Mouse (Mus musculus) adrenal gland, postnatal 4 days (tissue): ENCODE measurements around the gene Sap18b. TPM values are rescaled to one million over a fixed set of nuclear protein-coding genes. Genes with fewer than 3 reads are reported as not detected.
"Not testable (repeated sequence)": the region's sequence is repeated elsewhere in the genome, so short reads cannot be mapped to it uniquely, and the experiment has no call there.

Source experiments
- DNase-seq, 2 experiments: peaks; one replicate each; pipeline ENCODE4 v3.0.0; 2021 to 2022; ENCODE audit warnings: low spot score in 2 of 2, mixed read lengths in 2 of 2
- long read RNA-seq, 2 experiments: library from polyadenylated mRNA; stranded (forward); transcript quantifications; one replicate each; pipeline ENCODE4 v2.0.0; 2021
- total RNA-seq, 2 experiments: library from RNA; stranded (reverse); gene quantifications; 2 replicates each; pipeline ENCODE4 v1.2.3; 2021

Gene Sap18b
- 100 to 1,000 TPM; 175 to 183 TPM for total RNA-seq
- long read RNA-seq, experiment 1, transcript Sap18b-201 (1 exons, 789 nt), result major isoform, 104 of 104 reads
- long read RNA-seq, experiment 1, partial matches to known transcripts, result 0 of 104 reads
- long read RNA-seq, experiment 1, other reads (novel, unspliced or antisense), result 0 of 104 reads
- long read RNA-seq, experiment 2, transcript Sap18b-201 (1 exons, 789 nt), result major isoform, 90 of 90 reads
- long read RNA-seq, experiment 2, partial matches to known transcripts, result 0 of 90 reads
- long read RNA-seq, experiment 2, other reads (novel, unspliced or antisense), result 0 of 90 reads

GRCm38 (mm10) chr8:95825162-95825561, at the start of gene Sap18b:
TSS of gene Sap18b (plus strand) at chr8:95825346.
- not testable (repeated sequence) for DNase-seq

GRCm38 (mm10) chr8:95781085-95781484, 44.1 kb upstream of the Sap18b start:
- no peak for DNase-seq

GRCm38 (mm10) chr8:95781775-95782174, 43.4 kb upstream of the Sap18b start:
- DNase-seq, result no peak

- no peak for DNase-seq
Measured at GRCm38 (mm10) chr8:95782628-95783027, 42.5 kb upstream of the Sap18b start.

GRCm38 (mm10) chr8:95785591-95785990, 39.6 kb upstream of the Sap18b start:
- no peak for DNase-seq

GRCm38 (mm10) chr8:95795333-95796061, 29.6 kb upstream of the Sap18b start:
- not testable (repeated sequence) for DNase-seq

- no peak for DNase-seq
Measured at GRCm38 (mm10) chr8:95799117-95799516, 26.0 kb upstream of the Sap18b start.

- no peak for DNase-seq
Measured at GRCm38 (mm10) chr8:95799891-95800290, 25.3 kb upstream of the Sap18b start.

- no peak for DNase-seq
Measured at GRCm38 (mm10) chr8:95800353-95800752, 24.8 kb upstream of the Sap18b start.

GRCm38 (mm10) chr8:95801476-95802064, 23.6 kb upstream of the Sap18b start:
- no peak for DNase-seq

GRCm38 (mm10) chr8:95802231-95802630, 22.9 kb upstream of the Sap18b start:
- DNase-seq, result no peak

- DNase-seq, result no peak
Measured at GRCm38 (mm10) chr8:95805482-95805881, 19.7 kb upstream of the Sap18b start.

GRCm38 (mm10) chr8:95806461-95807191, 18.5 kb upstream of the Sap18b start:
- DNase-seq, result peak in 1 of 2 experiments; percentile 7

- DNase-seq, result peak; percentile 93
Measured at GRCm38 (mm10) chr8:95807331-95807843, 17.8 kb upstream of the Sap18b start, which contains the start of gene Cnot1. TSS of gene Cnot1 (minus strand) at chr8:95807464.

- DNase-seq, result peak; percentile 54 to 86
Measured at GRCm38 (mm10) chr8:95807861-95808260, 17.3 kb upstream of the Sap18b start.

- DNase-seq, result no peak
Measured at GRCm38 (mm10) chr8:95808631-95809030, 16.5 kb upstream of the Sap18b start.

GRCm38 (mm10) chr8:95809116-95809515, 16.0 kb upstream of the Sap18b start:
- DNase-seq, result no peak

GRCm38 (mm10) chr8:95810184-95810591, 15.0 kb upstream of the Sap18b start:
- DNase-seq, result no peak

- no peak for DNase-seq
Measured at GRCm38 (mm10) chr8:95816044-95816708, 9.0 kb upstream of the Sap18b start.

- no peak for DNase-seq
Measured at GRCm38 (mm10) chr8:95817597-95817996, 7.5 kb upstream of the Sap18b start.

GRCm38 (mm10) chr8:95818211-95818610, 6.9 kb upstream of the Sap18b start:
- no peak for DNase-seq
